Mouse (Mus musculus) cortical plate, adult 2 months (tissue): ENCODE results near the gene Rab11a. TPM values are rescaled to one million over a fixed set of nuclear protein-coding genes. Genes with fewer than 3 reads are reported as not detected.

ENCODE experiments used
- H3K27ac ChIP-seq: fragments of 200-500 bp; 2 replicates; pipeline ENCODE4 v1.5.1; 2012; ENCODE audit warnings: low read length, control low read depth, inconsistent platforms; ENCODE audit not compliant: insufficient read depth
- H3K4me1 ChIP-seq: fragments of 200-500 bp; 2 replicates; pipeline ENCODE4 v1.6.1; 2011; ENCODE audit warnings: low read length; ENCODE audit not compliant: control insufficient read depth, insufficient read depth
- H3K4me3 ChIP-seq: fragments of 200-500 bp; 2 replicates; pipeline ENCODE4 v1.5.1; 2011; ENCODE audit warnings: mild to moderate bottlenecking, low read length, control low read depth; ENCODE audit not compliant: insufficient read depth
- CTCF ChIP-seq: fragments of 200-500 bp; IDR thresholded peaks from 2 replicates; pipeline ENCODE4 v1.5.1; 2011; ENCODE audit warnings: mild to moderate bottlenecking, control low read depth, low read length; ENCODE audit not compliant: insufficient read depth; ENCODE audit errors: extremely low read depth
- POLR2A ChIP-seq: fragments of 200-500 bp; IDR thresholded peaks from 2 replicates; pipeline ENCODE4 v1.6.1; 2011; ENCODE audit warnings: mild to moderate bottlenecking, low read length, control low read depth; ENCODE audit not compliant: insufficient read depth; ENCODE audit errors: extremely low read depth
- polyA plus RNA-seq: library from polyadenylated mRNA; depleted of rRNA; stranded (reverse); fragments of >200 nt; gene quantifications from 2 replicates; pipeline ENCODE4 v1.2.3, GENCODE M21; 2012

Rab11a gene
- polyA plus RNA-seq, 1 experiment = 221 TPM

DNA sequence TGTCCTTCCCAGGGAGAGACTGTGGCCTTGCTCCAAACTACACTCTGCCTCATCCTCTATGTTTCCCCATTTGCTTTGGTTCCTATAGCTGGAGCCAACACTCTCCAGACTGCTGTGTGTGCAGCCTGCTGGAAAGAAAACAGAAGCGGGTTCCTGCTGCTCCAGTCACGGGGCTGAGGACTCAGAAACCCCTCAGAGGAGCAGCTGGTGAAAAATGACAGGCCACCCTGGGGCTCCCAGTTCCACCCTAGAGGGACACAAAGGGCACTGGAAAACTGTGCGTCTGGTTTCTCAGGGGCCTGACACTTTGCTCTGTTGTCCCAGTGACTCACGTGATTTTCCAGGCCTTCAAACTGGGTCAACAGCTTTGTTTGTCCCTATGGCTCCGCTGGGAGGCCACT, 36.9 kb upstream of the Rab11a start:
- H3K27ac ChIP-seq = peak overlapping the region; percentile 72; the same call in 1 of the 2 replicates
- TF ChIP-seq CTCF (no peak), POLR2A (no peak)
- H3K4me3 ChIP-seq = no peak overlapping the region
- H3K4me1 ChIP-seq = no peaks in the 10 kb centered on the region

DNA sequence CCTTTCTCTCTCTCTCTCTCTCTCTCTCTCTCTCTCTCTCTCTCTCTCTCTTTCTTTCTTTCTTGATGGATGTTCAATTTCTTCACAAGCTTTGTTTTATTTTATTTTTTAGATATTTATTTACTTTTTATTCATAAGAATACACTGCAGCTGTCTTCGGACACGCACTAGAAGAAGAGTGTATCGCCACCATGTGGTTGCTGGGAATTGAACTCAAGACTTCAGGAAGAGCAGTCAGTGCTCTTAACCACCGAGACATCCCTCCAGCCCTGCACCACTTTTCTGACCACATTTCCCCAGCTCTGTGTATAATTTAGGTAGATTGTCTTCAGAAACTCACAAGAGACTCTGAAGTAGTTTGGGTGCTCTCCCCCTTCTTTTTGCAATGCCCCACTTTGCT, 36.4 kb upstream of the Rab11a start:
- Histone ChIP-seq H3K27ac (0 out of 2 replicates have a peak overlapping the region, but pooled peaks have one; percentile 72), H3K4me1 (no peaks in the 10 kb centered on the region)
- TF ChIP-seq CTCF = peak; percentile 28; the same call in 1 of the 2 replicates
- no peak for TF ChIP-seq POLR2A

DNA sequence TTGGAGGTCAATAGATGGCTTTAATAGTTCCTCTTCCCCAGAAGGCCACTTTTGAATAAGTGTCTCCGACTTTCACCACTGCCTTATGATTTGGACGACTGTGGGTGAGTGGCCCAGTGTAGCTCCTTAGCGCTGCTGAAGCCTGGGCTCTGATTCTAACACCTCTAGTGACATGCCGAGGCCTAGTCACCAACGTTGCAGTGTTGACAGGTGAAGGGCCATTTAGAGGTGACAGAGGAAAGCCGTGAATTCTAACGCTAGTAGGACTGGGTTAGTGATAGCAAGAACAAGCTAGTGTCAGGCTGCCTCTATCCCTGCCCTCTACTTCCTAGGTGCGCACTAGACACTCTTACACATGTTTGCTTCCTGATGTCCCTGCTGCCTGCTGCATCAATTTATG, 35.7 kb upstream of the Rab11a start:
- H3K4me3 ChIP-seq = no peak overlapping the region
- no peak overlapping the region for H3K27ac ChIP-seq
- no peak for TF ChIP-seq POLR2A
- TF ChIP-seq CTCF = no peak
- no peaks in the 10 kb centered on the region for H3K4me1 ChIP-seq

More for the DNA sequence above, 36.4 kb upstream of the Rab11a start:
- no peak overlapping the region for H3K4me3 ChIP-seq

DNA sequence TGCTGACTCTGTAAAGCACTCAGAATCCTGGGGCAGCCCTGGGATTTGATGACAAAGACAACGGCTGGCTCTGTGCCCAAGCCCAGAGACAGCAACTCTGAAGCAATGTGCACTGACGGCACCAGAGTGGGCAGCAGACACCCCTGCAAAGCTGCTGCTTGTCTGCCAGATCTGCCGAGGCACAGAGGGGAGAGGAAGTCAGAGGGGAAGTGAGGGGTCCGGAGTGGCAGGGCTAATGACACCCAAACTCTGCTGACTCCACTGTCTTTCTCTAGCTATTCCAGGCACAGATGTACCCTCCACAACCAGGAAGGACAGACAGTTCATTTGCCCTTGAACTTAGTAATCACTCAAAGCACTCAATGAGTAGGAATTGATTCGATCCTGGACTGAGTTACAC, 33.7 kb upstream of the Rab11a start:
- Histone ChIP-seq H3K27ac (0 out of 2 replicates have a peak overlapping the region, but pooled peaks have one; percentile 57), H3K4me1 (no peaks in the 10 kb centered on the region), H3K4me3 (no peak overlapping the region)
- no peak for TF ChIP-seq POLR2A
- TF ChIP-seq CTCF = no peak

DNA sequence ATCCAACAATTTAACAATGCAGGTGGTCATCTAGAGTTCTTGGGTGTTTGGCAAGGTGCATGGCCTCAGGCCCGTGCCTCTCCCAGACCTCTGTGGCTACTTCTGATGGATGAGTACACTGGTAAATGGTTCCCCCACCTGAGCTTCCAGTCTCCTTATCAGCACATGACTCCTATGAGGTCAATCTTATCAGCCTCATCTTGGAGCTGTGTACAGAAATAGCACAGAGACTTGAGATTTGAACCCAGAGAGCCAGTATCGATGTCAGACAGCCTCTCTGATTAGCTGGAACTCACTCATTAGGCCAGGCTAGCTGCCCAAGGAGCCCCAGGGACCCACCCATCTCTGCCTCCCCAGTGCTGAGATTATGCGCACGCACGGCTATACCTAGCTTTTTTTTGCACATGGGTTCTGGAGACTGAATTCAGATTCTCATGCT, 32.9 kb upstream of the Rab11a start:
- H3K4me1 ChIP-seq = no peaks in the 10 kb centered on the region
- TF ChIP-seq POLR2A = no peak
- TF ChIP-seq CTCF = no peak
- no peak overlapping the region for H3K27ac ChIP-seq
- no peak overlapping the region for H3K4me3 ChIP-seq

DNA sequence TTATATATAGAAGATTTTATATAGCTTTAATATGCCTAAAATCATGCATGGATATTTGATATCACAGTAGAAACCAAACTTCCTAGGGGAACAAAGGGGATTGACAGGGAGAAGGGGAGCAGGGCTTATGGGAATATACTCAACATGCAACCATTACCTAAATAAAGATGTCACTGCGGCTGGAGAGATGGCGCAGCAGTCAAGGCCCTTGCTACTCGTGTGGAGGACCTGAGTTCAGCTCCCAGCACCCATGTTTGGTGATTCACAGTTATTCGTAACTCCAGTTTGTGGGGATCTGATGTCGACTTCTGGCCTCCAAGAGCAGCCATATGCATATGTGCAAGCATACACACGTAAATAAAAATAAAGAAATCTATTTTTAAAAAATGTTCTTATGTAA, 32.4 kb upstream of the Rab11a start:
- TF ChIP-seq POLR2A (no peak), CTCF (no peak)
- Histone ChIP-seq H3K27ac (no peak overlapping the region), H3K4me1 (no peaks in the 10 kb centered on the region), H3K4me3 (no peak overlapping the region)

DNA sequence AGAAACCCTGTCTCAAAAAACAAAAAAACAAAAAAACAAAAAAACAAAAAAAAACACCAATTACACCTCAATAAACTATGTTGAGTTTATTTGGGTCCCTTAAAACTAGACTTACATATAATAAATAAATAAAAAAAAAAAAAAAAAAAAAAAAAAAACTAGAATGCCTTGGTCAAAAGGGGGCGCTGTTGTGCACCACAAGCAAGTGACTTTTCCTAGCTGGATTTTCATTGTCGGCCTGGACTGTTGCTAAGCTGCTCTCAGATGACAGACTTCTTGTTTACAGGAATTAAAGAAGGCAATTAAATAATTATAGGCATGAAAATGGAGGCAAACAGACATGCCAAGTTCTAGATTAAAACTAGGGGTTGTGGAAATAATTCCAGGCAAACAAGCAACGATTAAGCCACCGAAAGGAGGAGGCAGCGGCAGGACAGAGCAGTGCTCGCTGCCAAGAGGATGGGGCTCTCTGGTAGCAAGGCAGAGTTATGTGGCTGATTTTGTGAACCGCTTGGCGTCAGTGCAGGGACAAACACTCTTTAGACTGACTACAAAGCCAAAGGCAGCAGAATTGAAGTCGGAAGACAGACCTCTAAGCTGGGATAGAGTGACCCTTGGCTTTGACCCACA, 31.6 kb upstream of the Rab11a start:
- no peak overlapping the region for H3K27ac ChIP-seq
- TF ChIP-seq CTCF (peak; percentile 58), POLR2A (no peak)
- no peak overlapping the region for H3K4me3 ChIP-seq
- H3K4me1 ChIP-seq = no peaks in the 10 kb centered on the region

DNA sequence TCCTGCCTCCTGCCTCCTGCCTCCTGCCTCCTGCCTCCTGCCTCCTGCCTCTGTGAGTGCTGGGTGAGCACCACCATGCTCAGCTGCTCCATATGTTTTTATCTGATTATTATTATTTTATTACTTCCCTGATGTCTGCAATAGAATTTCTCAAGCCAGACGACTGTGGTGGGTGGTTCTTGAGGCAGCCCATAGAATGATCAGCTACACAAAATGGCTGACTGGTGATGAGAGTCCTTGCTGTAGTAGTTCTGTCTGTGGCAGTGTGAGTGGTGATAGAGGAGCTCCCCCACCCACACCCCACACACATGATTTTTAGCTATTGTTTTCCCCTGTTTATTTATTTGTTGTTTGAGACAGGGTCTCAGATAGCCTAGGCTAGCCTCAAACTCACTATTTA, 30.2 kb upstream of the Rab11a start:
- TF ChIP-seq POLR2A = no peak
- TF ChIP-seq CTCF = no peak
- H3K27ac ChIP-seq = no peak overlapping the region
- H3K4me3 ChIP-seq = no peak overlapping the region
- no peaks in the 10 kb centered on the region for H3K4me1 ChIP-seq

DNA sequence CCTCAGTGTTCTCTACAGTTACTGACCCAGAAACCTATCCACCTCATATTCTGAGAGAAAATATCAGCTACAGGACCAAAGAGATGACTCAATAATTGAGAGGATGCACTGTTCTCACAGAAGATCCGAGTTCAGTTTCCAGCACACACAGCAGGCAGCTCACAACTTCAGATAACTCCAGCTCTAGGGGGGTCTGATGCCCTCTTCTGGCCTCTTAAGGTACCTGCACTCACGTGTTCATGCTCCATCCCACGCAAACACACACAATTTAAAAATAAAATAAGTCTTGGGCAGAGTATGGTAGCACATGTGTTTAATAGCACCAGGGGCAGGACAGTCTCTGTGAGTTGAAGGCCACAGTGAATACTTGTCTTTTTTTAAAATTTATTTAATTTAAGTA, 28.6 kb upstream of the Rab11a start:
- Histone ChIP-seq H3K4me3 (no peak overlapping the region), H3K27ac (no peak overlapping the region), H3K4me1 (no peaks in the 10 kb centered on the region)
- TF ChIP-seq CTCF (no peak), POLR2A (no peak)

DNA sequence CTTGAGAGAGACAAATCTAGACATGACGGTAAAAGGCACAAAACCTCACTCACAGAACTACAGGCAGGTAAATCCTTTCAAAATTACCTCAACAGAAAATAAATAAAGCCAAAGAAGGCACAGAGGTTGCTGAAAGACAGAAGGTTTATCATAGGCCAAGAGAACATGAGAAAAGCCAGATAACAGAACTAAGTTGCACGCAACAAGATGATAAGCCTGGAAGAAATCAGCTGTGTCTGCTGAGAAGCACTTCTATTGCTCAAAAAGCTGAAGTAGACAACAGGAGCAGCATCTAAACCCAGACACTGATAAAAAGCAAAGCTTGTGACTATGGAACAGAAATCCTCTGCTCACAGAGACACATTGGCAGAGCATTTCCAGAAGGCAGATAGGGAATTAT, 27.3 kb upstream of the Rab11a start:
- TF ChIP-seq CTCF (no peak), POLR2A (no peak)
- Histone ChIP-seq H3K4me3 (no peak overlapping the region), H3K4me1 (no peaks in the 10 kb centered on the region), H3K27ac (no peak overlapping the region)

DNA sequence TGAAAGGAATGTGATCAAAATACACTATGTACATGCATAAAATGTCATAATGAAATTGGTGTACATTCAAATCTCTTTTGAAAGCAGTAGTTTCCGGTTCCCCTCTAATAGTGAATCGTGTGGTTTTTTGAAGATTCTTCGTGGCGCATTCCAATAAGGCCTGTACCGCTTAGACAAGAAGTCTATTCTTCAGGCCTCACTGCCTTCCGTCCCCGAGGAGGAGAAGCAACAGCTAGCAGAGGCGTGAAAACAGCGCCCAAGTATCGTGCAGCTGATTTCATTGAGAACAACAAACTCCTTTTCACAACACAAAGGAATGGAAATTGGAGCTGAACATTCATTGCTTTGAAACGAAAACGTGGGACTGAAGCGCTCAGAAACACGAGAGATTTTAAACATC, 20.5 kb upstream of the Rab11a start:
- Histone ChIP-seq H3K4me3 (no peak overlapping the region), H3K27ac (no peak overlapping the region), H3K4me1 (no peaks in the 10 kb centered on the region)
- TF ChIP-seq CTCF (no peak), POLR2A (no peak)

DNA sequence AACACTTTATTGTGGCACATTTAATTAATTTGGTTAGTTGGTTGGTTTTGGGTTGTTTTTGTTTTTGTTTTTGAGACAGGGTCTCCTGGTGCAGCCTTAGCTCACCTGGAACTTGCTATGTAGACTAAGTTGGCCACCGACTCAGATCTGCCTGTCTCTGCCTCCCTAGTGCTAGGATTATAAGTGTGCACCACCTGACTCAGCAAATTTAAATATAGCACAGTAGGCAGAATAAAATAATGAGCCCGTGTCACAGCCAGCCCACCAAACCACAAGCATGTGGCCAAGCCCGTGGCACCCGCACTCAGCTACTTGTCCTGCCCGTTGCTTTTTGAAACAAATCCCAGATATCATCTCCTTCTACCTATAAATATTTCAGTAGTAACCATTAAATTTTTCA, 15.0 kb upstream of the Rab11a start:
- Histone ChIP-seq H3K27ac (no peak overlapping the region), H3K4me1 (no peaks in the 10 kb centered on the region), H3K4me3 (no peak overlapping the region)
- TF ChIP-seq POLR2A = no peak
- no peak for TF ChIP-seq CTCF
